Mouse (Mus musculus) T-helper 1 cell (primary cell): ENCODE measurements around the gene Creb3l2.

ENCODE experiments used
- in situ Hi-C: fragments of 300-600 bp; cut with MboI, MseI; formaldehyde crosslinking; loops from one replicate; pipeline ENCODE4 v1.15.1; 2025; ENCODE audit warnings: high pct_unique_total_duplicates

Gene Creb3l2

GRCm38 (mm10) chr6:37442041-37442667 lies at the start of gene Creb3l2:
Gene Creb3l2 (minus strand): TSS chr6:37442146.
- in situ Hi-C loops, result no loop called here

GRCm38 (mm10) chr6:37486502-37486901 lies 44.6 kb upstream of the Creb3l2 start:
- in situ Hi-C loops, result no loop called here

GRCm38 (mm10) chr6:37484588-37485070 lies 42.7 kb upstream of the Creb3l2 start:
- in situ Hi-C loops, result no loop called here

- in situ Hi-C loops, result no loop called here
These were observed 41.3 kb upstream of the Creb3l2 start for GRCm38 (mm10) chr6:37483262-37483661.

GRCm38 (mm10) chr6:37481147-37481546 lies 39.2 kb upstream of the Creb3l2 start:
- in situ Hi-C loops, result no loop called here

GRCm38 (mm10) chr6:37480008-37480407 lies 38.1 kb upstream of the Creb3l2 start:
- in situ Hi-C loops, result no loop called here

GRCm38 (mm10) chr6:37478481-37478880 lies 36.5 kb upstream of the Creb3l2 start:
- in situ Hi-C loops, result no loop called here

GRCm38 (mm10) chr6:37473674-37474342 lies 31.9 kb upstream of the Creb3l2 start:
- in situ Hi-C loops, result loop anchor here (25.0 kb wide), 1 partner anchor 412 kb away; no protein-coding TSS in a partner anchor

GRCm38 (mm10) chr6:37470216-37470615 lies 28.3 kb upstream of the Creb3l2 start:
- in situ Hi-C loops, result loop anchor here (25.0 kb wide), 1 partner anchor 408 kb away; no protein-coding TSS in a partner anchor

- in situ Hi-C loops, result loop anchor here (25.0 kb wide), 1 partner anchor 404 kb away; no protein-coding TSS in a partner anchor
These were observed 23.9 kb upstream of the Creb3l2 start for GRCm38 (mm10) chr6:37465847-37466246.

- in situ Hi-C loops, result loop anchor here (25.0 kb wide), 1 partner anchor 403 kb away; no protein-coding TSS in a partner anchor
These were observed 23.4 kb upstream of the Creb3l2 start for GRCm38 (mm10) chr6:37465356-37465755.

GRCm38 (mm10) chr6:37464585-37464984 lies 22.6 kb upstream of the Creb3l2 start:
- in situ Hi-C loops, result loop anchor here (25.0 kb wide), 1 partner anchor 402 kb away; no protein-coding TSS in a partner anchor

GRCm38 (mm10) chr6:37463517-37464482 lies 21.9 kb upstream of the Creb3l2 start:
- in situ Hi-C loops, result loop anchor here (25.0 kb wide), 1 partner anchor 401 kb away; no protein-coding TSS in a partner anchor

- in situ Hi-C loops, result loop anchor here (25.0 kb wide), 1 partner anchor 398 kb away; no protein-coding TSS in a partner anchor
These were observed 18.7 kb upstream of the Creb3l2 start for GRCm38 (mm10) chr6:37460681-37461080.

- in situ Hi-C loops, result loop anchor here (5.0 to 25.0 kb wide), 2 partner anchors 103 to 397 kb away; no protein-coding TSS in a partner anchor
These were observed 17.7 kb upstream of the Creb3l2 start for GRCm38 (mm10) chr6:37459656-37460055.

- in situ Hi-C loops, result loop anchor here (5.0 to 25.0 kb wide), 2 partner anchors 104 to 396 kb away; no protein-coding TSS in a partner anchor
These were observed 16.2 kb upstream of the Creb3l2 start for GRCm38 (mm10) chr6:37457990-37458655.

GRCm38 (mm10) chr6:37455540-37455939 lies 13.6 kb upstream of the Creb3l2 start:
- in situ Hi-C loops, result loop anchor here (5.0 to 25.0 kb wide), 2 partner anchors 107 to 393 kb away; no protein-coding TSS in a partner anchor

- in situ Hi-C loops, result loop anchor here (5.0 to 25.0 kb wide), 2 partner anchors 96 to 391 kb away; no protein-coding TSS in a partner anchor
These were observed 11.1 kb upstream of the Creb3l2 start for GRCm38 (mm10) chr6:37453047-37453446.

GRCm38 (mm10) chr6:37451664-37452063 lies 9.7 kb upstream of the Creb3l2 start:
- in situ Hi-C loops, result loop anchor here (5.0 to 25.0 kb wide), 2 partner anchors 94 to 389 kb away; no protein-coding TSS in a partner anchor
